Mouse (Mus musculus) bone marrow, adult 2 months (tissue): ENCODE results near the gene Adgrv1.

Source experiments
- CTCF ChIP-seq: fragments of 200-500 bp; IDR thresholded peaks from 2 replicates; pipeline ENCODE4 v1.5.1; 2011; ENCODE audit warnings: low read length, control low read depth; ENCODE audit not compliant: control insufficient read depth, insufficient read depth
- POLR2A ChIP-seq: fragments of 200-500 bp; IDR thresholded peaks from 2 replicates; pipeline ENCODE4 v1.6.1; 2011; ENCODE audit warnings: low read depth, mild to moderate bottlenecking, control low read depth, low read length, borderline replicate concordance; ENCODE audit not compliant: control insufficient read depth

DNA sequence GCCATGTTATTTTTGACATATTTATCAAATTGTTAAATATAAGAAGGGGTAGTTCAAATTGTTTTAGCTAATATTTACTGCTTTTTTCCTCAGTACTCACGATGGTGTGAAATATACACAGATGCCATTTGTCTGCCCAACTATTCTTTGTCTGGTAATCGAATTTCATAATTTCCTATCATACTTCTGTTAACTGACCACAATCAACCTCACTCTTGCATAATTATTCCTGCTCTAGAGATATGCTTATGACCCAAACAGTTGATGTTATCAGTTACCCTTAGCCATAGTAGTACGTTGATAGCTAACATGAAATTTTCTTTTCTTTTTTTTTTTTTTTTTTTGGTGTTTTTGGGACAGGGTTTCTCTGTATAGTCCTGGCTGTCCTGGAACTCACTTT, 393.5 kb downstream of the Adgrv1 start:
- no peak for TF ChIP-seq CTCF
- TF ChIP-seq POLR2A: no peak
